Mouse (Mus musculus) ES-Bruce4 (cell line): ENCODE measurements at regions not wholly inside any gene's neighbourhood (a gene's known extent, or its start where the extent isn't known, plus 50 kb on each side); places are given as distances from the start of the nearest gene placed in this dataset.

Experiments used
- CTCF ChIP-seq: IDR thresholded peaks from one replicate; pipeline ENCODE4 v1.8.1; 2011; ENCODE audit warnings: low read depth, low read length
- POLR2A ChIP-seq: IDR thresholded peaks from one replicate; pipeline ENCODE4 v1.8.1; 2011; ENCODE audit warnings: low read length; ENCODE audit not compliant: insufficient read depth

- TF ChIP-seq CTCF = no peak
- no peak for TF ChIP-seq POLR2A
Observed at GRCm38 (mm10) chr2:9283441-9283840, 597.6 kb upstream of the 4930412O13Rik start.
